Mouse (Mus musculus): ENCODE data around the gene Foxo3.

GRCm38 (mm10) chr10:42254788-42255187, 21.8 kb downstream of the Foxo3 start:
- TF ChIP-seq CTCF (IDR thresholded peaks at IDR 0.05; ENCODE audit: borderline replicate concordance, insufficient read depth, low read length) (no peak), POLR2A (IDR thresholded peaks at IDR 0.05; ENCODE audit: low read depth, low read length) (no peak)

All from embryonic fibroblast, embryonic 13.5 days (primary cell).